Mouse (Mus musculus) thymus, adult 2 months (tissue): ENCODE measurements around the gene Epb41.

ENCODE experiments used
- CTCF ChIP-seq: fragments of 200-500 bp; IDR thresholded peaks from 2 replicates; pipeline ENCODE4 v1.5.1; 2012; ENCODE audit warnings: mild to moderate bottlenecking, control low read depth, low read length, moderate library complexity, borderline replicate concordance; ENCODE audit not compliant: control insufficient read depth, poor library complexity, insufficient read depth; ENCODE audit errors: extremely low read depth
- POLR2A ChIP-seq: fragments of 200-500 bp; IDR thresholded peaks from 2 replicates; pipeline ENCODE4 v1.6.1; 2012; ENCODE audit warnings: mild to moderate bottlenecking, low read length, control low read depth, moderate library complexity; ENCODE audit not compliant: control insufficient read depth, poor library complexity, insufficient read depth; ENCODE audit errors: extremely low read depth

DNA sequence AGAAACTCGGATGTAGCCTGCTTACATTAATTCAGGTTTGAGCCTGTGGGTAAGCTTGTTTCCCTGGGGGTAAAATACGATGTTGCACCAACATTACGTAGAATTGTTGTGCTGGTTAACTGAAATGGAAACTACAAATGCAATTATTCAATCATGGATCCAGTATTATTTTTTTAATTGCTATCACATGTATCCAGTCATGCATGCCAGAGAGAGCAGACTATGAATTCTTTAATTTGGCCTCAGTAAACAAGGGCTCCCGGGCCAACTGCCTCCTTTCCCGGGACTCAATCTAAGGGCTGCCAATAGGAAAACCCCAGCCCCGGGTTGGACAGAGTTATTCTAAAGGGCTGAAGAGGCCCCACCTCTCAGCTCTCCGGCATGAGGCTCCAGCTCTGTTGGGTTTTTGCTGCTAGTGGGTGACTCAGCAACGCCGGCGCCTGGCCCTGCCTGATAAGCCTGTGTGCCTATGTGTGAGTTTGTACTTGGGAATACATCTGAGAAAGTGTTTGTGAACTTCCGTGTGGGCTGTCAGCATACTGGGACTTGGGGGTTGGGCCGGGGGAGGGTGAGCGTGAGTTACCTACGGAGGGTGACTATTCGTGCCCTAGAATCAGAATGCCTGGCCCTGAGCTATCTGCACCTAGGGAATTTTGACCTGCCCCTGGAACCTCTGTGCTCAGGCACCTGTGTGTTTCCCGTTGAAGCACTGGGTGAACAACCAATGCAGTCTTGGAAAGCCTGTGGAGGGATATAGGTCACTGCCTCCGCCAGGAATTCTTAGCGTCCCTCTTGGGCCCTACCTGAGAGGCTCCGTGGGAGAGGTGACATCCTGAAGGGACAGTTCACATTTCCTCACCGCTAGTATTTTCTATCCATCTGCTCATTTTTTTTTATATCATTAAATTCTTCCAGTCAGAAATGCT lies 1.6 kb upstream of the Epb41 start:
- TF ChIP-seq CTCF (no peak), POLR2A (no peak)
